In the genomic region with DNA sequence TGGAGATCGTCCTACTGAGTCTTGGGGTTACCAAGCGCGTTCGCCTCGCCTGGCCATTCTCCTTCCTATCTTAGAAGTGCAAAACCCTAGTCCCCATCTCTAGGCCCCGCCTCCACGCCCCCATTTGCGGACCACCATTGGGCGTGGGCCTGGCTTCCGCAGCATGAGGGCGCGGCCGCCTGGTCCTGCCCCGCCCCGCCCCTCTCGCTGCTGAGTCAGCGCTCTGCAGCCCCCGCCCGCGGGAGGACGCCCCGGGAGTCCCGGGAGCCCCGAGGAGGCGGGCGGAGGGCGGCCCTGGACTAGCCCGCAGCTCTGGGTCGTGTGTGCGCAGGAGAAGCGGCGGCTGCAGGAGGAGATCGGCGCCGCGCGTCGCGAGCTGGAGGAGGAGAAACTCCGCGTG, we compare ENCODE assay signal across 10 mouse cellular contexts. TPM values are rescaled to one million over a fixed set of nuclear protein-coding genes. Genes with fewer than 3 reads are reported as not detected.
A peak's percentile ranks its signal among the peaks of the same experiment; 100 is the strongest.
DNase-seq lines count a peak whose midpoint lies in the region; ATAC-seq and TF ChIP-seq lines count a peak whose summit lies in the region.
"Had no signal": no experiment of that assay in that cellular context is flagged by ENCODE, and none has a peak within 500 bp of the region (broad histone marks: within the 10 kb centered on the region; RNA-seq: fewer than 3 reads in every experiment).

No protein-coding gene starts in this region.

- H3K4me2 ChIP-seq in embryonic facial prominence, embryonic 12.5 days (replicated peaks), result peak overlapping the region; percentile 80
- peak overlapping the region; percentile 92 for H3K4me2 ChIP-seq in hindbrain, embryonic 15.5 days

- under 1% methylated on average over 41 of the region's 41 CpGs for WGBS in embryonic facial prominence, embryonic 12.5 days
- WGBS in hindbrain, embryonic 15.5 days, result under 1% methylated on average over 41 of the region's 41 CpGs
- WGBS in small intestine, adult 2 months, result 7% methylated on average over 41 of the region's 41 CpGs

- ATAC-seq in CD4-positive, CD25-positive, alpha-beta regulatory T cell, adult 4 months, result peak; percentile 42
- ATAC-seq in embryonic facial prominence, embryonic 12.5 days (ENCODE audit: insufficient number of reproducible peaks, insufficient read depth, low FRiP score, low TSS enrichment), result peak; percentile 78
- peak; percentile 81 for ATAC-seq in hindbrain, embryonic 15.5 days (ENCODE audit: low FRiP score, low read depth)
- ATAC-seq in megakaryocyte, adult 5-6 weeks (ENCODE audit: poor library complexity, severe bottlenecking), result peak; percentile 68

- TF ChIP-seq CTCF in gastrocnemius, adult 2 months (IDR thresholded peaks at IDR 0.05), result no peak
- no peak for TF ChIP-seq CTCF in small intestine, adult 2 months (IDR thresholded peaks at IDR 0.05; ENCODE audit: extremely low read depth, insufficient read length, insufficient replicate concordance, low read depth, low read length)

- TF ChIP-seq POLR2A in small intestine, adult 2 months (IDR thresholded peaks at IDR 0.05; ENCODE audit: low read depth, low read length), result no peak

- peak; percentile 72 for DNase-seq in gastrocnemius, adult 2 months
- DNase-seq in gastrocnemius, postnatal 36 days, result no peak
- DNase-seq in spleen, postnatal 36 days (ENCODE audit: low spot score in 2 of 2), result no peak

- no peaks in the 10 kb centered on the region for H3K36me3 ChIP-seq in embryonic facial prominence, embryonic 12.5 days
- H3K36me3 ChIP-seq in hindbrain, embryonic 15.5 days, result no peaks in the 10 kb centered on the region
- H3K36me3 ChIP-seq in small intestine, adult 2 months (ENCODE audit: control insufficient read depth, insufficient read depth, low read length), result no peaks in the 10 kb centered on the region

- H3K27ac ChIP-seq in gastrocnemius, adult 2 months, result no peak overlapping the region; the same call in 1 of the 2 replicates
- H3K27ac ChIP-seq in embryonic facial prominence, embryonic 12.5 days, result no peak overlapping the region
- H3K27ac ChIP-seq in hindbrain, embryonic 15.5 days (replicated peaks), result no peak overlapping the region
- H3K27ac ChIP-seq in small intestine, adult 2 months (ENCODE audit: insufficient read depth, low read depth, low read length), result no peak overlapping the region

- H3K4me1 ChIP-seq in embryonic facial prominence, embryonic 12.5 days, result 0 out of 2 replicates have a peak, but pooled peaks cover 19% of the 10 kb centered on the region
- peaks cover 9% of the 10 kb centered on the region for H3K4me1 ChIP-seq in hindbrain, embryonic 15.5 days (replicated peaks)
- peaks cover 9% of the 10 kb centered on the region for H3K4me1 ChIP-seq in small intestine, adult 2 months (ENCODE audit: control insufficient read depth, insufficient read depth, insufficient read length, low read length)

- H3K4me3 ChIP-seq in gastrocnemius, adult 2 months, result peak overlapping the region; percentile 70
- peak overlapping the region; percentile 48 for H3K4me3 ChIP-seq in embryonic facial prominence, embryonic 12.5 days
- H3K4me3 ChIP-seq in hindbrain, embryonic 15.5 days, result peak overlapping the region; percentile 51
- peak overlapping the region; percentile 32 for H3K4me3 ChIP-seq in small intestine, adult 2 months (ENCODE audit: low read depth, low read length)

- peak overlapping the region; percentile 52 for H3K9ac ChIP-seq in embryonic facial prominence, embryonic 12.5 days
- H3K9ac ChIP-seq in hindbrain, embryonic 15.5 days, result peak overlapping the region; percentile 47

- intact Hi-C loops in gastrocnemius, adult 2 months (cut with DNase I), result no loop called here
- intact Hi-C loops in gastrocnemius, postnatal 36 days (cut with DNase I), result no loop called here

- H3K27me3 ChIP-seq in embryonic facial prominence, embryonic 12.5 days, result peaks cover 55% of the 10 kb centered on the region
- peaks cover 29% of the 10 kb centered on the region for H3K27me3 ChIP-seq in hindbrain, embryonic 15.5 days
- H3K27me3 ChIP-seq in small intestine, adult 2 months (ENCODE audit: control insufficient read depth, insufficient read depth, low read length), result peaks cover 17% of the 10 kb centered on the region

- no peaks in the 10 kb centered on the region for H3K9me3 ChIP-seq in embryonic facial prominence, embryonic 12.5 days
- H3K9me3 ChIP-seq in hindbrain, embryonic 15.5 days, result no peaks in the 10 kb centered on the region

RNA-seq across cellular contexts. Expression of a gene that starts 4.6 kb away (rescaled TPM):
- under 1 TPM in 1 of 2 experiments, not detected in 1; 0.31 TPM for total RNA-seq in gastrocnemius, adult 2 months (2021)
- total RNA-seq in gastrocnemius, postnatal 36 days (2021), result under 1 TPM; 0.10 to 0.12 TPM
- polyA plus RNA-seq in CD4-positive, CD25-positive, alpha-beta regulatory T cell, adult 4 months (2017; shearing (Covaris generic)), result 1 to 10 TPM; 2.0 to 2.9 TPM
- polyA plus RNA-seq in embryonic facial prominence, embryonic 12.5 days (2016; fragmentation: Nextera tagmentation; extraction: Ambion mirVana), result 9.0 and 9.4 TPM in 2 replicates
- polyA plus RNA-seq in hindbrain, embryonic 15.5 days (2015; fragmentation: Nextera tagmentation; extraction: Ambion mirVana), result 8.6 and 8.8 TPM in 2 replicates
- total RNA-seq in megakaryocyte, adult 5-6 weeks (2015), result not detected in 2 replicates
- total RNA-seq in megakaryocyte, adult 5-6 weeks (2017), result not detected in 2 replicates
- polyA plus RNA-seq in small intestine, adult 2 months (2012; rRNA removed), result 0.11 and 0.15 TPM in 2 replicates

RNA-seq across cellular contexts. Expression of a gene that starts 13.9 kb away (rescaled TPM):
- 1 to 10 TPM; 1.5 to 2.1 TPM for total RNA-seq in gastrocnemius, adult 2 months (2021)
- 1 to 10 TPM; 2.6 to 5.6 TPM for total RNA-seq in gastrocnemius, postnatal 36 days (2021)
- polyA plus RNA-seq in CD4-positive, CD25-positive, alpha-beta regulatory T cell, adult 4 months (2017; shearing (Covaris generic)), result not detected
- polyA plus RNA-seq in embryonic facial prominence, embryonic 12.5 days (2016; fragmentation: Nextera tagmentation; extraction: Ambion mirVana), result 0.28 TPM in 1 of 2 replicates, not detected in the other
- polyA plus RNA-seq in hindbrain, embryonic 15.5 days (2015; fragmentation: Nextera tagmentation; extraction: Ambion mirVana), result 0.41 and 0.70 TPM in 2 replicates
- not detected in 2 replicates for total RNA-seq in megakaryocyte, adult 5-6 weeks (2015)
- total RNA-seq in megakaryocyte, adult 5-6 weeks (2017), result not detected in 2 replicates
- 9.1 and 13.5 TPM in 2 replicates for polyA plus RNA-seq in small intestine, adult 2 months (2012; rRNA removed)
- total RNA-seq: CH12.LX had no signal

RNA-seq across cellular contexts. Expression of a gene that starts 16.5 kb away (rescaled TPM):
- total RNA-seq in gastrocnemius, adult 2 months (2021), result under 1 TPM; 0.36 to 0.61 TPM
- total RNA-seq in gastrocnemius, postnatal 36 days (2021), result under 1 TPM; 0.15 to 0.52 TPM
- polyA plus RNA-seq in CD4-positive, CD25-positive, alpha-beta regulatory T cell, adult 4 months (2017; shearing (Covaris generic)), result 100 to 1,000 TPM; 261 to 389 TPM
- polyA plus RNA-seq in embryonic facial prominence, embryonic 12.5 days (2016; fragmentation: Nextera tagmentation; extraction: Ambion mirVana), result 0.81 and 0.99 TPM in 2 replicates
- 0.69 and 0.97 TPM in 2 replicates for polyA plus RNA-seq in hindbrain, embryonic 15.5 days (2015; fragmentation: Nextera tagmentation; extraction: Ambion mirVana)
- 1.5 and 2.2 TPM in 2 replicates for total RNA-seq in megakaryocyte, adult 5-6 weeks (2015)
- 0.12 and 0.73 TPM in 2 replicates for total RNA-seq in megakaryocyte, adult 5-6 weeks (2017)
- polyA plus RNA-seq in small intestine, adult 2 months (2012; rRNA removed), result 2.3 and 5.5 TPM in 2 replicates

RNA-seq across cellular contexts. Expression of a gene that starts 18.9 kb away (rescaled TPM):
- total RNA-seq in gastrocnemius, adult 2 months (2021), result not detected
- not detected for total RNA-seq in gastrocnemius, postnatal 36 days (2021)
- polyA plus RNA-seq in CD4-positive, CD25-positive, alpha-beta regulatory T cell, adult 4 months (2017; shearing (Covaris generic)), result 10 to 100 TPM; 45.1 to 59.1 TPM
- polyA plus RNA-seq in embryonic facial prominence, embryonic 12.5 days (2016; fragmentation: Nextera tagmentation; extraction: Ambion mirVana), result not detected in 2 replicates
- polyA plus RNA-seq in hindbrain, embryonic 15.5 days (2015; fragmentation: Nextera tagmentation; extraction: Ambion mirVana), result 0.51 and 1.2 TPM in 2 replicates
- not detected in 2 replicates for total RNA-seq in megakaryocyte, adult 5-6 weeks (2015)
- not detected in 2 replicates for total RNA-seq in megakaryocyte, adult 5-6 weeks (2017)
- polyA plus RNA-seq in small intestine, adult 2 months (2012; rRNA removed), result 0.96 and 0.99 TPM in 2 replicates
- total RNA-seq: CH12.LX; heart, postnatal 10 days had no signal

RNA-seq across cellular contexts. Expression of a gene that starts 24.6 kb away (rescaled TPM):
- total RNA-seq in gastrocnemius, adult 2 months (2021), result under 1 TPM in 1 of 2 experiments, not detected in 1; 0.48 TPM
- total RNA-seq in gastrocnemius, postnatal 36 days (2021), result under 1 TPM in 1 of 2 experiments, not detected in 1; 0.48 TPM
- polyA plus RNA-seq in CD4-positive, CD25-positive, alpha-beta regulatory T cell, adult 4 months (2017; shearing (Covaris generic)), result not detected
- 1.9 and 2.0 TPM in 2 replicates for polyA plus RNA-seq in embryonic facial prominence, embryonic 12.5 days (2016; fragmentation: Nextera tagmentation; extraction: Ambion mirVana)
- polyA plus RNA-seq in hindbrain, embryonic 15.5 days (2015; fragmentation: Nextera tagmentation; extraction: Ambion mirVana), result 0.47 and 0.75 TPM in 2 replicates
- total RNA-seq in megakaryocyte, adult 5-6 weeks (2015), result 0.16 TPM in 1 of 2 replicates, not detected in the other
- total RNA-seq in megakaryocyte, adult 5-6 weeks (2017), result 0.41 TPM in 1 of 2 replicates, not detected in the other
- polyA plus RNA-seq in small intestine, adult 2 months (2012; rRNA removed), result 0.30 and 0.91 TPM in 2 replicates
- total RNA-seq: heart, postnatal 10 days had no signal

Comparison
In these comparisons a context has a peak if more than half of its experiments do, and no peak if none do; other contexts are left out.
1. RNA of a gene that starts 16.5 kb away (polyA plus RNA-seq): 261 to 389 TPM in CD4-positive, CD25-positive, alpha-beta regulatory T cell, adult 4 months; 2.3 to 5.5 TPM in small intestine, adult 2 months, 0.81 to 0.99 TPM in embryonic facial prominence, embryonic 12.5 days and 0.69 to 0.97 TPM in hindbrain, embryonic 15.5 days; every median in the first group is over 10 times any median in the second.
2. Peak in every context shown above with its lines, with median percentiles within 50 percentile points of each other: H3K4me3 ChIP-seq and ATAC-seq.